Mouse (Mus musculus): Measurements from ENCODE around the gene Nat8f5. TPM values are rescaled to one million over a fixed set of nuclear protein-coding genes. Genes with fewer than 3 reads are reported as not detected.
"Not testable (repeated sequence)": the region's sequence is repeated elsewhere in the genome, so short reads cannot be mapped to it uniquely, and the experiment has no call there.

The Nat8f5 gene
- polyA plus RNA-seq, 1 experiment from 2014 or later, result not detected

DNA sequence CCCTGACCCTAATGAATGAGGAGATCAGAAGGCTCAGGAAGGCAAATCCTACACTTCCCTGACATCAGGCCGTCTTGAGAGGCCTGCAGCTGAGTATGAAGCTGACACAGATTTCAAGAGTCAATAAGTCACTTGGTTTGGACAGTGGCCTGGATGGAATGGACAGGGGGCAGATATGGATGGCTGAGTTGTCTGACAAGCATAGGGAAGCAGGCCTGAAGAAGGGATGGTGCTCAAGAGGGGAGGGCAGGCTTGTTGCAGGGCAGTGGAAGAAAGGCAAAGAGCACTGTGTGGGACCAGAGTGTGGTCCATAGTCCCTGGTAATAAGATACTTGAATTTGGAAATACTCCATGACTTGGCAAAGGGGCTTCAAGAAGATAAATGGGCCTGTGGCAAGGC lies 8.7 kb upstream of the Nat8f5 start:
- no peak for DNase-seq (ENCODE audit: low spot score)
- no peaks in the 10 kb centered on the region for H3K27me3 ChIP-seq (ENCODE audit: low read depth, poor library complexity, severe bottlenecking)
- no peak overlapping the region for H3K27ac ChIP-seq
- 47% methylated on average over 1 of the region's 1 CpGs for WGBS
- no peaks in the 10 kb centered on the region for H3K9me3 ChIP-seq (replicated peaks)
- no peaks in the 10 kb centered on the region for H3K4me1 ChIP-seq
- H3K36me3 ChIP-seq, result no peaks in the 10 kb centered on the region
- no peak overlapping the region for H3K4me3 ChIP-seq

GRCm38 (mm10) chr6:85825886-85826285 lies 5.1 kb upstream of the Nat8f5 start:
- Histone ChIP-seq H3K9me3 (replicated peaks) (no peaks in the 10 kb centered on the region), H3K36me3 (no peaks in the 10 kb centered on the region), H3K27ac (no peak overlapping the region), H3K4me3 (no peak overlapping the region), H3K27me3 (ENCODE audit: low read depth, poor library complexity, severe bottlenecking) (no peaks in the 10 kb centered on the region), H3K4me1 (no peaks in the 10 kb centered on the region)
- 88% methylated on average over 2 of the region's 2 CpGs for WGBS
- DNase-seq (ENCODE audit: low spot score), result no peak

- 86% methylated on average over 1 of the region's 1 CpGs for WGBS
- Histone ChIP-seq H3K4me1 (no peaks in the 10 kb centered on the region), H3K27me3 (ENCODE audit: low read depth, poor library complexity, severe bottlenecking) (no peaks in the 10 kb centered on the region), H3K4me3 (no peak overlapping the region), H3K9me3 (replicated peaks) (no peaks in the 10 kb centered on the region), H3K36me3 (no peaks in the 10 kb centered on the region), H3K27ac (no peak overlapping the region)
- no peak for DNase-seq (ENCODE audit: low spot score)
Observed at GRCm38 (mm10) chr6:85823382-85824090, 2.8 kb upstream of the Nat8f5 start.

DNA sequence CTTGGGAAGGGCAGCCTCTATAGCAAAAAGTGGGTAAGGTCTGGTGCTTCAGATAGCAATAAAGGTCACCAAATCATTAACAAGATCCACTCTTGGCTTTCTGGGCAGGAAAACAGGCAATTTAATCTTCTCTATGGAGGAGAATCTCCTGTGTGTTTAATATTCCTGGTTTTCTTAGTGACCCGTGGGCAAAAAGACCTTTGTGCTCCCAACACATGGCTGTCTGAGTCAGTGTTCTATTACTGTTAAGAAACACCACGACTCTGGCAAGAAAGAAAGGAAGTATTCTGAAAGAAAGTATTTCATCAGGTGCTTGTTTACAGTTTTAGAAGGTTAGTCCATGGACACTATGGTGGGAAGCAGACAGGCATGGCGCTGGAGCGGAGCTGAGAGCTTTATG lies 1.5 kb upstream of the Nat8f5 start:
- WGBS, result 88% methylated on average over 4 of the region's 4 CpGs
- H3K27ac ChIP-seq, result no peak overlapping the region
- no peaks in the 10 kb centered on the region for H3K9me3 ChIP-seq (replicated peaks)
- no peak for DNase-seq (ENCODE audit: low spot score)
- H3K4me3 ChIP-seq, result no peak overlapping the region
- no peaks in the 10 kb centered on the region for H3K27me3 ChIP-seq (ENCODE audit: low read depth, poor library complexity, severe bottlenecking)
- no peaks in the 10 kb centered on the region for H3K36me3 ChIP-seq
- no peaks in the 10 kb centered on the region for H3K4me1 ChIP-seq

- DNase-seq (ENCODE audit: low spot score), result no peak
- 53% methylated on average over 1 of the region's 1 CpGs for WGBS
- Histone ChIP-seq H3K27me3 (ENCODE audit: low read depth, poor library complexity, severe bottlenecking) (no peaks in the 10 kb centered on the region), H3K36me3 (no peaks in the 10 kb centered on the region), H3K27ac (no peak overlapping the region), H3K4me1 (no peaks in the 10 kb centered on the region), H3K4me3 (no peak overlapping the region), H3K9me3 (replicated peaks) (no peaks in the 10 kb centered on the region)
Observed at GRCm38 (mm10) chr6:85818338-85818737, 2.4 kb downstream of the Nat8f5 start.

- DNase-seq (ENCODE audit: low spot score), result no peak
- 84% methylated on average over 2 of the region's 2 CpGs for WGBS
- H3K9me3 ChIP-seq (replicated peaks), result no peaks in the 10 kb centered on the region
- H3K36me3 ChIP-seq, result no peaks in the 10 kb centered on the region
- no peaks in the 10 kb centered on the region for H3K4me1 ChIP-seq
- no peak overlapping the region for H3K4me3 ChIP-seq
- H3K27me3 ChIP-seq (ENCODE audit: low read depth, poor library complexity, severe bottlenecking), result no peaks in the 10 kb centered on the region
- no peak overlapping the region for H3K27ac ChIP-seq
Observed at GRCm38 (mm10) chr6:85813339-85813738, 7.4 kb downstream of the Nat8f5 start.

- H3K36me3 ChIP-seq; H3K4me1 ChIP-seq; H3K27ac ChIP-seq; H3K27me3 ChIP-seq (ENCODE audit: low read depth, poor library complexity, severe bottlenecking); DNase-seq (ENCODE audit: low spot score); H3K4me3 ChIP-seq; H3K9me3 ChIP-seq (replicated peaks): not testable (repeated sequence)
- WGBS, result 61% methylated on average over 3 of the region's 3 CpGs
Observed at GRCm38 (mm10) chr6:85810942-85811537, 9.7 kb downstream of the Nat8f5 start.

DNA sequence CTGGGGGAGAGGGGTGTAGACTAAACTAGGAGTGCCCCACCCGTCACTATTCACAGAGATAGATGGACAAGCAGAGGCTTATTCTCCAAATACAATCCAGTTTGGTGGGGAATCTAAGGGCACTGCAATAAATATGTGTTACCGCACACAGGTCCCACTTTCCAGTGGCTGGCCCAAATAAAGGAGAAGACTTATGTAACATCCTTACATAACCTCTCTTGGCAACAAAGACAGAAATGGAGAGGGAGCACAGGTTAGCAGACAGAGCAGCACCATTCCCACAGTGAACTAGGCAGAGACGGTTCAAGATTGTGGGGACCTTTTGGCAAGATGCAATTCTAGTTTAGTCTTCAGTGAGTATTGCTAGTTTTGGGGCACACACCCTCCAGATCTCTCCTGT lies 10.3 kb downstream of the Nat8f5 start:
- not testable (repeated sequence) for H3K9me3 ChIP-seq (replicated peaks); H3K4me1 ChIP-seq; DNase-seq (ENCODE audit: low spot score); H3K27ac ChIP-seq; H3K27me3 ChIP-seq (ENCODE audit: low read depth, poor library complexity, severe bottlenecking); H3K4me3 ChIP-seq; H3K36me3 ChIP-seq
- WGBS, result 92% methylated on average over 3 of the region's 3 CpGs

GRCm38 (mm10) chr6:85809784-85810183 lies 11.0 kb downstream of the Nat8f5 start:
- not testable (repeated sequence) for H3K4me3 ChIP-seq; H3K27ac ChIP-seq; DNase-seq (ENCODE audit: low spot score); H3K4me1 ChIP-seq; H3K27me3 ChIP-seq (ENCODE audit: low read depth, poor library complexity, severe bottlenecking); H3K9me3 ChIP-seq (replicated peaks); H3K36me3 ChIP-seq
- WGBS, result 67% methylated on average over 3 of the region's 3 CpGs

DNA sequence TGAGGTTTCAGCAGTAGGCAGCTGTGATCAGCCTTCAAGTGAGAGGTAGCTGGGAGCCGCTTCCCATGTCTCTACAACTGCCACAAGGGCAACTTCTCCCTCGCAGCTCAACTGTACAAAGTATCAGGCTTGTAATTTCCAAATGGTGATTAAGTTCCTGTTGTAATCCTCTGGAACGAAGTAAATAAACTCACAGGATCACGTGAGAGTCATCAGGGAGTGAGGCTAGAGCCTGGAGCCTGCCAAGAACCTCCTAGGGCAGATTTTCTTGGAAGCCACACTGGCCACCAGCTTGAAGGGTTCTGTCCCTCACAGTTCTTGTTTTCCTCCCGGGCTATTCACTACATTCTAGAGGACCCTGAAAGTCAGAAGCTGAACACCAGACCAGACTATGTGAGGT lies 17.6 kb downstream of the Nat8f5 start:
- not testable (repeated sequence) for H3K36me3 ChIP-seq; H3K4me1 ChIP-seq; DNase-seq (ENCODE audit: low spot score); H3K4me3 ChIP-seq; H3K27me3 ChIP-seq (ENCODE audit: low read depth, poor library complexity, severe bottlenecking); H3K27ac ChIP-seq; H3K9me3 ChIP-seq (replicated peaks)
- WGBS, result 79% methylated on average over 5 of the region's 5 CpGs

Small RNA genes within 50 kb of the gene (microRNA-seq; reads per million reads assigned to microRNA genes)
- gene Mir6375, result not detected

Other genes starting within 250 kb of the Nat8f5 start
- gene Alms1, start 233.4 kb downstream of the Nat8f5 start, polyA plus RNA-seq (2016; fragmentation: Nextera tagmentation; extraction: Ambion mirVana), result 8.9 and 11.3 TPM in 2 replicates
- not detected in 2 replicates for gene Nat8f7, start 107.8 kb downstream of the Nat8f5 start, polyA plus RNA-seq (2016; fragmentation: Nextera tagmentation; extraction: Ambion mirVana)
- 0.11 and 0.21 TPM in 2 replicates for gene Nat8f3, start 55.2 kb downstream of the Nat8f5 start, polyA plus RNA-seq (2016; fragmentation: Nextera tagmentation; extraction: Ambion mirVana)
- not detected in 2 replicates for gene Nat8f6, start within 50 bp of the Nat8f5 start, polyA plus RNA-seq (2016; fragmentation: Nextera tagmentation; extraction: Ambion mirVana)
- not detected in 2 replicates for gene Nat8, start 11.1 kb upstream of the Nat8f5 start, polyA plus RNA-seq (2016; fragmentation: Nextera tagmentation; extraction: Ambion mirVana)
- not detected in 2 replicates for gene Nat8f2, start 48.2 kb upstream of the Nat8f5 start, polyA plus RNA-seq (2016; fragmentation: Nextera tagmentation; extraction: Ambion mirVana)
- gene Nat8f4, start 83.9 kb upstream of the Nat8f5 start, polyA plus RNA-seq (2016; fragmentation: Nextera tagmentation; extraction: Ambion mirVana), result 1.5 and 1.8 TPM in 2 replicates
- 27.5 and 32.5 TPM in 2 replicates for gene Tprkb, start 90.9 kb upstream of the Nat8f5 start, polyA plus RNA-seq (2016; fragmentation: Nextera tagmentation; extraction: Ambion mirVana)
- 3.2 and 5.2 TPM in 2 replicates for gene Nat8f1, start 94.7 kb upstream of the Nat8f5 start, polyA plus RNA-seq (2016; fragmentation: Nextera tagmentation; extraction: Ambion mirVana)
- gene Dusp11, start 140.7 kb upstream of the Nat8f5 start, polyA plus RNA-seq (2016; fragmentation: Nextera tagmentation; extraction: Ambion mirVana), result 39.0 and 45.0 TPM in 2 replicates
- gene Figla, start 195.2 kb upstream of the Nat8f5 start, polyA plus RNA-seq (2016; fragmentation: Nextera tagmentation; extraction: Ambion mirVana), result not detected in 2 replicates
- 6.1 and 7.7 TPM in 2 replicates for gene Add2, start 207.7 kb upstream of the Nat8f5 start, polyA plus RNA-seq (2016; fragmentation: Nextera tagmentation; extraction: Ambion mirVana)